Mouse (Mus musculus): ENCODE measurements around the gene Dmbx1. TPM values are rescaled to one million over a fixed set of nuclear protein-coding genes. Genes with fewer than 3 reads are reported as not detected.

Gene Dmbx1
- total RNA-seq (2017): not detected in 2 replicates

DNA sequence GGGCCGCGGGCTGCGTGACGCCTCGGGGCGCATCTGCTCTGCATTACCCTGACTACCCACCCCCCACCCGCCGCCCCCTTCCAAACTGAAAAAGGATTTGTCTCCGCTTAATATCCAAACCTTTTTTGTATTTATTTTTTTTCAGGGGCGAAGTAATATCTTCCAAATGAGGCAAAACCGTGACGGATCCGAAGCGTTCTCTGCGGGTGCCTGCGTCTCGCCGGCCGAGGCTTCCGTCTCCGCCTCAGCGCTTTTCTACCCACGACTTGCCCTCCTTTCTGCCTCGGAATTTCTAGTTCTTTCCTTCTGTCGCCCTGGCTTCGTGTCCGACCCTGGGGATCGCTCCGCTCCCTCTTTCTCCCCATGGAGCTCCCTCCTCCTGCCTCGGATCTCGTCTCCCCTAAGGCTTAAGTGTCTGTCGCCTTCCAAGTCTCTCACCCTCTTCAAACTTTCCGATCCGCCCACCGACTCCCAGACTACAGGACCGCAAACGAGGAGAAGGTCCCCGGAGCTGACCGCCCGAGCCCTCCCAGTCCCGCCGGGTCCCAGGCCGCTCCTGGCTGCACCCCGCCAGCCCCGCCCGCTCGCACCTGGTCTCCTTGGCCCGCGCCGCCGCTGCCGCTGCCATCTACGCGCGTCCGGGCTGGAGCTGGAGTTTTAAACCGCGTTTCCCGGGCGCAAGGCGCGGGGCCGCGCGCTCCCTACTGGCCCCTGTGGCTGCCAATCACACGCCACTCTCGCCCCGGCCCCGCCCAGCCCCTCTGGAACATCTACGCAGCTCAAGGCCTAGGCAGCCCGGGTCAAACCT is at the start of gene Dmbx1:
TSS of gene Dmbx1 (minus strand) at position 632 of the 808 bp plus-strand sequence.
- ATAC-seq (replicated peaks; ENCODE audit: low read depth, poor library complexity, severe bottlenecking): peak; percentile 46

- no peak for ATAC-seq (replicated peaks; ENCODE audit: low read depth, poor library complexity, severe bottlenecking)
Observed at GRCm38 (mm10) chr4:115989382-115989781, 49.7 kb upstream of the Dmbx1 start.

DNA sequence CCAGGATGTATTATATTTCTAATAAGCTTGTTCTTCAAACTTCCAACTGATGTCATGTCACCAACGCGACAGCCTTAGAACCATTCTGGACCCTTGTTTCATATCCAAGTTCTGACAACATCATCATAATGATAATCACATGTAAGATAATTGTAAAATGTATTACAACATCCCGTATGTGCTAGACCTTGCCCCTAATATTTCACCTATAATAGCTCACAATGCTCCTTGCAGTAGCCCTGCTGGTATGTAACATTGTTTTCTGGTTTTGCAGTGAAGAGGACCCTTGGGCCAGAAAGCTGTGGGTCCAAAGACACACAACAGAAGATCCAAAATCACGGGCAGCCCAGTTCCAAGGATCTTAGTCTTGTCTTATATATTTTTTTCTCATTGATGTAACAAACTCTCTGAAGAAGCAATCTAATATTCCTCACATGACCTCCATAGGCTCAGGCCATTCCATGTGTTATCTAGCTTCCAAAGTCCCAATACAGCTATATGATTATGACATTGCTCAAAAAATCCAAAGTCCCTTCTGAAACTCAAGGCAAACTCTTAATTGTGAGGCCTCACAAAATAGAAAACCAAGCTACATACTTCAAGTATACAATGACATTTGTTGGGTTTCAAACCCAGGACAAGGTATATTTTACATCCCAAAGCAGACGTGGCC is 48.3 kb upstream of the Dmbx1 start:
- ATAC-seq (replicated peaks; ENCODE audit: low read depth, poor library complexity, severe bottlenecking): no peak

- no peak for ATAC-seq (replicated peaks; ENCODE audit: low read depth, poor library complexity, severe bottlenecking)
Observed at GRCm38 (mm10) chr4:115987436-115987835, 47.7 kb upstream of the Dmbx1 start.

GRCm38 (mm10) chr4:115984967-115985366 is 45.2 kb upstream of the Dmbx1 start:
- ATAC-seq (replicated peaks; ENCODE audit: low read depth, poor library complexity, severe bottlenecking): peak; percentile 41

- ATAC-seq (replicated peaks; ENCODE audit: low read depth, poor library complexity, severe bottlenecking): peak; percentile 73
Observed at GRCm38 (mm10) chr4:115984111-115984510, 44.4 kb upstream of the Dmbx1 start.

GRCm38 (mm10) chr4:115980676-115981075 is 41.0 kb upstream of the Dmbx1 start:
- peak; percentile 87 for ATAC-seq (replicated peaks; ENCODE audit: low read depth, poor library complexity, severe bottlenecking)

DNA sequence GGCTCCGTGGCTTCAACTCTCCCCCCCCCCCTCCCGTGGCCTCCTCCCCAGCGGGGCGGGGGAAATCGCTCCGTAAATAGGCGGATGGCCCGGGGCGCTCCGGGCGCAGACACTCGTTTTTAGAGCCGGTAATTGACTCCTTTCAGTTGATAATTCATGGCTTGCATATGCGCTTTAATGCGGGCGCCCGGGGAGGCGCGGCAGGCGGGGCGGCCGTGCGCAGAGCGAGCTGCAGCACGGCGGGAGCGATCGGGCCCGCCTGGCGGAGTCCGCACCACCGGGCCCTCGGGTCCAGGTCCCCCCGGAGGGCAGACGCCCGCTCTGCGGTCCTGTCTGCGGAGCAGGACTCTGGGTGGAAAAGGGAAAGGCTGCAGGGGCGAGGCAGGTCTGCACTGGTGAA is 39.7 kb upstream of the Dmbx1 start:
- ATAC-seq (replicated peaks; ENCODE audit: low read depth, poor library complexity, severe bottlenecking): no peak

DNA sequence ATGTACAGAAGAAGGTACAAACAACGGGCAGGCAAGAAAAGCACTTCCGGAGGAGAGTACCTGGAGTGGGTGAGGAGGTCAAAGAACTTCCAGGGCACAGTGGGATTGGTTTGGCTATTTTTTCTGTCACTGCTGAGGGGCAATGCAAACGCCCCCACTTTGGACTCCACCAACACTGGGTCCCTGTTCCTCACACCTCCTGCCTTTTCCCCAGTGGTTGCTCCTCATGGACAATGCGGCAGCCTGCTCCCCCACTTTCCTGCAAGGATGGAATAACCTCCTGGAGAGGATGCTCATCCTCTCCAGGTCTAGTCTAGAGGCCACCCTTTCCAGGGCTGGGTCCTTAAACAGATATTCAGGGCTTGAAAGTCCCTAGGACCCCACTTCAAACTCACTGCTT is 39.2 kb upstream of the Dmbx1 start:
- ATAC-seq (replicated peaks; ENCODE audit: low read depth, poor library complexity, severe bottlenecking): no peak

- no peak for ATAC-seq (replicated peaks; ENCODE audit: low read depth, poor library complexity, severe bottlenecking)
Observed at GRCm38 (mm10) chr4:115972543-115972942, 32.8 kb upstream of the Dmbx1 start.

GRCm38 (mm10) chr4:115964446-115964845 is 24.7 kb upstream of the Dmbx1 start:
- no peak for ATAC-seq (replicated peaks; ENCODE audit: low read depth, poor library complexity, severe bottlenecking)

GRCm38 (mm10) chr4:115963751-115964150 is 24.0 kb upstream of the Dmbx1 start:
- ATAC-seq (replicated peaks; ENCODE audit: low read depth, poor library complexity, severe bottlenecking): no peak

DNA sequence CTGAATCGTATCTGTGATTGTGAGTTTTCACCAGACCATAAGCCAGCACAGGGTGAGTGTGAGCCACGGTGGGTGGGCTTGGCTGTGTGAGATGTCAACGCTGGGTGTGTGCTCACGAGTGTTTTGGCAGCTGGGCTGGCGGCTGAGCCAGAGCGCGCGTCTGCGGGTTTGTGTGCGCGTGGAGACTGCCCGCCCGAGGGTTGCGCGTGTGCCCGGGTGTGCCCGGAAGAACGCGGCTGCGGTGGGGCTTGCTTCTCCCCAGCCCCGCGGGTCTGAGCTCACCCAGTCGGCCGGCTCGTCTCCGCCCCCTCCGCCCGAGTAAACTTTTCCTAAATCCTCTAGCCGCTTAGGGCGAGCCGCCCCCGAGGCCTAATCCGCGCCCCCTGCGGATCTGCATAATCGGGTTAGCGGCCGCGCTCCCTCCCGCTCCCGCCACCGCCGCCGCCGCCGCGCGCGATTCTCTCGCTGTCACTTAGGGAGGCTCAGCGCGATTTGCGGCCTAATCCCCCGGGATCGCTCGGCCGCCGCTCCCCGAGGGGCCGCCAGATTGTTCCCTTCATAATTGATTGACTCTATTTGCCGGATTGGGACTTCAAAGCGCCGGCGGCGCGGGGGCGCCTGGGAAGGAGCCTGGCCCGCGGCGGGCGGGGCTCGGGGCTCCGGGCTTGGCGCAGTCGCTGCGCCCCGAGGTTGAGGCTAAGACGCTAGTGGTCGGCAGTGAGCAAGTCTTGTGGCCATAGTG is 23.1 kb upstream of the Dmbx1 start:
- peak; percentile 67 for ATAC-seq (replicated peaks; ENCODE audit: low read depth, poor library complexity, severe bottlenecking)

DNA sequence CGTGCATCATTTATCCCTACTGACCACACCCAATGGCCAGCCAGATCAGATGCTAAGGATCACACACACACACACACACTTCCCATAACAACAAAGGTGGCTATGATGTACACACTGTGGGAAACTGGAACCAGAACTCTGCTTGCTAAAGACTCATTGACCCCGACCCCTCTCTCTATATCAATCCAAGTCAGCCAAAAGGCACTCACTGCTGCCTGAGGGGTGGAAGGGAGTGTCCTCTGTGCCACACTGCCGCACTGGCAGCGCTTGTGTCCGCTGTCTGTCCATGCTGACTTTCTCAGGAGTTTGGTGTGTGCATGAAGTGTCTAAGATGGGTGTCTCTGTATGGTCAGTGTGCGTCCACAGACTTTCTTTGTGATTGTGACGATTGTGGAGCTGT is 22.3 kb upstream of the Dmbx1 start:
- ATAC-seq (replicated peaks; ENCODE audit: low read depth, poor library complexity, severe bottlenecking): no peak

DNA sequence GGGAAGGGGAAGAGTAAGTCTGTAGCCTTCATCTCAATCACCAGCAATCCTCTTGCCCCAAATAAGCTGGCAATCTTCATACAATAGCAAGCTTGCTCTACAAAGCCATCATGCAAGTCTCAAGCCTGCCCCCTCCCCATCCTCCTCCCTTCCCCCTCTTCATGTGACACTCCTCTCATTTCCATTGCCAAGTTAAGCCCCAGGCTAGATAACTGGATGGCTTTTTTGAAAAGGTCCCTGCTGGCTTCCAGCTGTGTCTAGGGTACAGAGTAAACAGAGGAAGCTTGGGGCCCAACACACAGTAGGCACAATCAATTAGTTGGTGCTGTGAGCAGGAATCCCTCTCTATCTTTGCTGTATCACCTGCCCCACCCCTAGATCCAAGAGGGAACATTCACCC is 19.8 kb upstream of the Dmbx1 start:
- no peak for ATAC-seq (replicated peaks; ENCODE audit: low read depth, poor library complexity, severe bottlenecking)

GRCm38 (mm10) chr4:115955494-115955775 is 15.7 kb upstream of the Dmbx1 start:
- no peak for ATAC-seq (replicated peaks; ENCODE audit: low read depth, poor library complexity, severe bottlenecking)

DNA sequence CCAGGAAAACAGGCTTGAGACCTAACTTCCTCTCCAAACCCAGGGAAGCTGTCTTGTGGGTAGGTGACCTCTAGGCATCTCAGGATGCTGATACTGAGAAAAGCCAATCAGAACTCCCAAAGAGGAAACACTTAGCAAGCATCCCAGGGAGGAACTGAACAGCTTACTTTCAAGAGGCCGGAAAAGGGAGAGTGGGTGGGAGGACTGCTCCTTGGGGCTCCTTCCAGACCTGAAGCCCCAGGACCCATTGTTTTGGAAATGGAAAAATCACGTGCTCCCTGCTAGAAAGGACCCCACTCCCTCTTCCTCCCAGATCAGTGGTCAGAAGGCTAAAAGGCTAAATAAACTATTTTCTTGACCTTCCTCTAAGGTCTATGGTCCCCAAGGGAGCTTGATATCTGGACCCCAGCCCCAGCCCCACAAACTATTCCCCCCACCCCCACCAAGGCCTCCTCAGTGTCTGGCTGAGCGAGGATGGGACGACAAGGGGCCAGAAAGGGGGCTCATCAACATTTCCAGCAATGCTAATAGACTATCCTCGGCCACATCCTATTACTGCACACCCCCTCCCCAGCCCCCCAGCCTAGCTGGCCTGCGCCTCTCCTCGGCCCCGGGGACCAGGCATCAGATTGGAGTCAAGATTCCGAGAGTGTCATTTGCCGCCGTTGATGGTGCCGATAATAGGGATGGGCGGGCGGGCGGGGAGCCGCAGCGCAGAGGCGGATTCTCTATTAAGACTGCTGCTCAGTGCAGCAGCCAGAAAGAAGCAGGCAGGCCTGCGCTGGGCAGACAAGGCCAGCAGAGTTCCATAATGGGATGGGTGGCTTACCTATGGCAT is 15.1 kb upstream of the Dmbx1 start:
- ATAC-seq (replicated peaks; ENCODE audit: low read depth, poor library complexity, severe bottlenecking): 0 out of 2 replicates have a peak, but pooled peaks have one; percentile 43

DNA sequence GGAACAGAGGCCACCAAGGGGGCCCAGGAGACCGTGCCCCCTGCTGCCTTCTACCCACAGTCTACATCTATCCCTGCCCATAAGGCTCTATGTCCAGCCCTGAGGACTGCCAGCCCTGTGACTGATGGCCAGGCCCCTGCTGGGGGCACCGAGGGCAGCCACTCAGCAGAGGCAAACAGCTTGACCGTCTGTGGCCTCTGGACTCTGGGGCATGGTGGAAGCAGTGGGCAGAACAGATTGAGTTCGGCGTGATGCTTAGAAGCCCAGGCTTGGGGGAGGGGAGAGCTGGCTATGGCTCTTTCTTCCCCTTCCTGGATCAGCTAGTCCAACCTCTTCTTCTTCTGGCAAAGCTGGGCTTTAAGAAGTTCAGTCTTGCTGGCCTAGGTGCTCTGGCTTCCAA is 13.8 kb upstream of the Dmbx1 start:
- no peak for ATAC-seq (replicated peaks; ENCODE audit: low read depth, poor library complexity, severe bottlenecking)

- ATAC-seq (replicated peaks; ENCODE audit: low read depth, poor library complexity, severe bottlenecking): peak; percentile 71
Observed at GRCm38 (mm10) chr4:115952758-115953157, 13.0 kb upstream of the Dmbx1 start.

GRCm38 (mm10) chr4:115943669-115944314 is 4.1 kb upstream of the Dmbx1 start:
- no peak for ATAC-seq (replicated peaks; ENCODE audit: low read depth, poor library complexity, severe bottlenecking)
